Mouse (Mus musculus) intestine, postnatal 0 days (tissue): ENCODE results near the gene Nell2. TPM values are rescaled to one million over a fixed set of nuclear protein-coding genes. Genes with fewer than 3 reads are reported as not detected.
"Not testable (repeated sequence)": the region's sequence is repeated elsewhere in the genome, so short reads cannot be mapped to it uniquely, and the experiment has no call there.

Experiments
- ATAC-seq: fragments of 200-750 bp; cut with Nextera tagmentation; 2 replicates; pipeline ENCODE4 v1.8.0; 2017; ENCODE audit warnings: mild to moderate bottlenecking, moderate TSS enrichment, moderate library complexity
- H3K27ac ChIP-seq: fragments of 300-500 bp; sonication (generic); 2 replicates; pipeline ENCODE4 v1.5.1; 2014; ENCODE audit warnings: mild to moderate bottlenecking, low read depth, low read length, moderate library complexity
- H3K27me3 ChIP-seq: fragments of 300-500 bp; sonication (generic); replicated peaks from 2 replicates; pipeline ENCODE4 v1.6.1; 2014; ENCODE audit warnings: low read length, mixed read lengths; ENCODE audit not compliant: control insufficient read depth, insufficient read depth
- H3K36me3 ChIP-seq: fragments of 300-500 bp; sonication (generic); 2 replicates; pipeline ENCODE4 v1.6.1; 2014; ENCODE audit warnings: mild to moderate bottlenecking, moderate library complexity; ENCODE audit not compliant: control insufficient read depth, insufficient read depth
- H3K4me1 ChIP-seq: fragments of 300-500 bp; sonication (generic); replicated peaks from 2 replicates; pipeline ENCODE4 v1.6.1; 2014; ENCODE audit warnings: antibody characterized with exemption, low read length, mixed read lengths; ENCODE audit not compliant: control insufficient read depth, insufficient read depth
- H3K4me2 ChIP-seq: fragments of 300-500 bp; sonication (generic); replicated peaks from 2 replicates; pipeline ENCODE4 v1.6.1; 2014; ENCODE audit warnings: low read depth, mild to moderate bottlenecking, moderate library complexity
- H3K4me3 ChIP-seq: fragments of 300-500 bp; sonication (generic); 2 replicates; pipeline ENCODE4 v1.5.1; 2014; ENCODE audit warnings: low read depth, low read length
- H3K9ac ChIP-seq: fragments of 300-500 bp; sonication (generic); 2 replicates; pipeline ENCODE4 v1.6.1; 2014; ENCODE audit warnings: mild to moderate bottlenecking, low read depth, low read length
- H3K9me3 ChIP-seq: fragments of 300-500 bp; sonication (generic); 2 replicates; pipeline ENCODE4 v1.6.1; 2016; ENCODE audit warnings: mixed run types; ENCODE audit not compliant: control insufficient read depth
- CTCF ChIP-seq: sonication (generic); IDR thresholded peaks from 2 replicates; pipeline ENCODE4 v1.5.1; 2016; ENCODE audit warnings: low read depth, mild to moderate bottlenecking, control low read depth, antibody characterized with exemption, moderate library complexity
- WGBS: fragments of 180-500 bp; shearing (Covaris S2); extraction: QIAGEN DNeasy Blood & Tissue Kit; methylation state at CpG from one replicate; pipeline ENCODE4 v1.1.7; 2014; 5-methylcytosine and 5-hydroxymethylcytosine counted together
- polyA plus RNA-seq: library from polyadenylated mRNA; unstranded; fragments of >200 nt; fragmentation: Nextera tagmentation; extraction: Ambion mirVana; gene quantifications from 2 replicates; pipeline ENCODE4 v1.2.1, GENCODE M21; 2015

Nell2 gene
- polyA plus RNA-seq, 1 experiment from 2014 or later: 4.9 TPM

DNA sequence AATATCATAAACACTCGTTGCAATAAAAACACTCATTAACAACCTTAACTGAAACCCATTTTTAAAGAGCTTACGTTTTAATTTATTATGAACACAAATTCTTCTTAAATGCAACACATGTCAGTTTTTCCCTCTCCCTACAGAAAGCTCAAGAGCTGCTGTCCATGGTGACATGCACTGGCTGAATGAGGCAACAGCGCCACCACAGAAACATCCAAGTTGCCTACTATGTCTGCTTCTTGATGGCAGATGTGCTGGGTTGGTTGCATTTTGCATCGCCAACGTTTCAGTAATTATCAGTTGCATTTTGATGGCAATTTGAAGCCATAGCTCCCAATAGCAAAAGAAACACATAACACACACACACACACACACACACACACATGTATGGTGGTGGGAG, 2.4 kb downstream of the Nell2 start:
- Histone ChIP-seq H3K4me3 (no peak overlapping the region), H3K4me1 (no peaks in the 10 kb centered on the region), H3K9ac (no peak overlapping the region), H3K4me2 (no peak overlapping the region), H3K36me3 (no peaks in the 10 kb centered on the region), H3K9me3 (no peaks in the 10 kb centered on the region), H3K27me3 (peaks cover 32% of the 10 kb centered on the region), H3K27ac (no peak overlapping the region)
- TF ChIP-seq CTCF: peak; percentile 68
- no peak for ATAC-seq
- WGBS: 9% methylated on average over 5 of the region's 5 CpGs

DNA sequence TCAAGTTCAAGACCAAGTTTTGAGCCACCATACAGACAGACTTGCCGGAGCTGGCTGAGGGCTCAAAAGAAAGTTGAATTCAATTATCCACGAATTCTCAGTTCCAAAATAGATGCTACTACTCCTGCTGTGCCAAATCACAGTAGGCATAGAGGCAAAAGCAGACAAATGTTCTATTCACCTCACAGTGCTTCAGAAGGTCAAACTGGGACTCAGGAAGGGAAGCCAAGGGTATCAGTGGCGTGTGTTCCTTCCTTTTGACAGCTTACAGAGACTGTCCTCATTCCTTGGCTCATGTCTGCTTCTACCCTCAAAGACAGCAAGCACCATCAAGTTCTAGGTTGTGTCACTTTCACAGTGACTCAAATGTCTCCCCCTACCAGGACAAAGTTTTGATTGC, 10.2 kb downstream of the Nell2 start:
- TF ChIP-seq CTCF: no peak
- 71% methylated on average over 3 of the region's 3 CpGs for WGBS
- Histone ChIP-seq H3K4me2 (no peak overlapping the region), H3K9me3 (no peaks in the 10 kb centered on the region), H3K4me3 (no peak overlapping the region), H3K9ac (no peak overlapping the region), H3K4me1 (no peaks in the 10 kb centered on the region), H3K27me3 (no peaks in the 10 kb centered on the region), H3K27ac (no peak overlapping the region), H3K36me3 (no peaks in the 10 kb centered on the region)
- no peak for ATAC-seq

DNA sequence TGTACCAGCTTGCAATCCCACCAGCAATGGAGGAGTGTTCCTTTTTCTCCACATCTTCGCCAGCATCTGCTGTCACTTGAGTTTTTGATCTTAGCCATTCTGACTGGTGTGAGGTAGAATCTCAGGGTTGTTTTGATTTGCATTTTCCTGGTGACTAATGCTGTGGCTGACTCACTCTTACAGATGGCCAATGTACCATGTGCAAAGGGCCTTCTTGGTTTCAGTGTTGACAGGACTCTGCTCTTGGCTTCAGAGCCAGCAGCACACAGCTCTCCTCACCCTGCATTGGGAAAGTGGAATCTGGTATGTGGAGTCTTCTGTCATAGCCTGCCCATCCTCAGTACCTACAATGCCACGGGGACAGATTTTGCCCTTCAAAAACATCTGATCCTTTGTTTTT, 15.1 kb downstream of the Nell2 start:
- WGBS: 77% methylated on average over 2 of the region's 2 CpGs
- H3K27ac ChIP-seq, H3K4me1 ChIP-seq, ATAC-seq, H3K4me3 ChIP-seq, H3K9me3 ChIP-seq, H3K4me2 ChIP-seq, H3K36me3 ChIP-seq, H3K9ac ChIP-seq, H3K27me3 ChIP-seq: not testable (repeated sequence)

DNA sequence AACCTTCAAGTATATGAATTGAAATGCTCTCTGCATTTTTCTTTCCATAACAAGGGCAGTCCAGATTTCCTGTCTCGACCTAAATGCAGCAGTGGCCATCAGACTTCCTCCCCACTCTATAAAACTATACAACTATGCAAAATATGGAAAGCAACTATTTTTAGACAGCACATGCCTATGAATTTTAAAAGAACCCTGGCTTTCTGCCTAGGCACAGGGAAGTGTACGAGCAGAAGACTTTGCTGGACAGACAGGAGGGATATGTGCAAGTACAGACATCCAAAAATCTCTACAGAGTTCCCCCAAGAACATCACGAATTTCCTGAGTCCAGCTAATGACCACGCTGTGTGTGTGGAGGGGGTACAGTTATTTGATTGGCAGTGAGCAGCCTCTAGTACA, 32.7 kb downstream of the Nell2 start:
- H3K9ac ChIP-seq: no peak overlapping the region
- no peak overlapping the region for H3K27ac ChIP-seq
- 65% methylated on average over 4 of the region's 4 CpGs for WGBS
- H3K36me3 ChIP-seq: no peaks in the 10 kb centered on the region
- ATAC-seq: no peak
- H3K4me2 ChIP-seq: no peak overlapping the region
- no peaks in the 10 kb centered on the region for H3K27me3 ChIP-seq
- no peak for TF ChIP-seq CTCF
- H3K4me3 ChIP-seq: no peak overlapping the region
- no peaks in the 10 kb centered on the region for H3K9me3 ChIP-seq
- no peaks in the 10 kb centered on the region for H3K4me1 ChIP-seq

DNA sequence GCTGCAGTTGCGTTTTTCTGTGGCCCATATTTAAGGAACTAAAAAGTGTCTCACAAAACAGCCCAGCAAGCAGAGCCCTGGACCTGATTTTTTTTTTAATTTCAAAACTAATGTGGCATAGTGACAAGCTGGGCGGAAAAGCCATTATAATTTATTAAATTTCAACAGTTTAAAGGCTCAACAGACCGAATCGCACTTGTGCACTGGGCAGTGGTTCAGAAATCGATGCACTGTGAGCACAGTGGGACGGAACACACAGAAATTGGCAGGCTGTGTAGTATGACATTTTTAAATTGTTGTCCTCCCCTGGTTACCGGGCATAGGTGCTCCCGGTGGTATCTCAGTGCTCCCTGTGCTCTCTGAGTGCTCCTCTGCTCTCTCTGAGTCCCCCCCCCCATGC, 33.2 kb downstream of the Nell2 start:
- H3K36me3 ChIP-seq: no peaks in the 10 kb centered on the region
- H3K9ac ChIP-seq: no peak overlapping the region
- ATAC-seq: no peak
- H3K4me2 ChIP-seq: no peak overlapping the region
- no peaks in the 10 kb centered on the region for H3K27me3 ChIP-seq
- H3K27ac ChIP-seq: no peak overlapping the region
- no peaks in the 10 kb centered on the region for H3K4me1 ChIP-seq
- no peak overlapping the region for H3K4me3 ChIP-seq
- TF ChIP-seq CTCF: no peak
- no peaks in the 10 kb centered on the region for H3K9me3 ChIP-seq
- 84% methylated on average over 8 of the region's 8 CpGs for WGBS

DNA sequence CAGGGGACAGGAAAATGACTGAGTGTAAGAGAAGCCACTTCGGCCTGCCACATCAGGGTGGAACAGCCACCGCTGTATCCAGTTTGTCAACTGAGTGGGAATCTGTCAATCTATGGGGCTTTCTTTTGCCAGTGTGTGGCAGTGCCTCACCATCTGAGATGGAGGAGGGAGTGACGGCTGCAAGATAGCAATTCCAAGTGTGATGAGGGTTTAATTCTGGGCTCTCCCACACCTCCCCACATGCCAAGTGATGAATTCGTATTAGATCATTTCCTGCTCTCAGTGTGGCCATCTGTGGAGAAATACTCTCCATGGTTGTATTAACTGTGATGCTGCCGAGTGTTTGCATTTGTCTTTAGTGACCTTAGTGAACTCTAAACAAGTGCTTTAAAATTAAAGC, 36.2 kb downstream of the Nell2 start:
- Histone ChIP-seq H3K27ac (no peak overlapping the region), H3K36me3 (no peaks in the 10 kb centered on the region), H3K9me3 (no peaks in the 10 kb centered on the region), H3K4me2 (no peak overlapping the region), H3K9ac (no peak overlapping the region), H3K4me1 (no peaks in the 10 kb centered on the region), H3K4me3 (no peak overlapping the region), H3K27me3 (no peaks in the 10 kb centered on the region)
- no peak for TF ChIP-seq CTCF
- 66% methylated on average over 5 of the region's 5 CpGs for WGBS
- no peak for ATAC-seq

DNA sequence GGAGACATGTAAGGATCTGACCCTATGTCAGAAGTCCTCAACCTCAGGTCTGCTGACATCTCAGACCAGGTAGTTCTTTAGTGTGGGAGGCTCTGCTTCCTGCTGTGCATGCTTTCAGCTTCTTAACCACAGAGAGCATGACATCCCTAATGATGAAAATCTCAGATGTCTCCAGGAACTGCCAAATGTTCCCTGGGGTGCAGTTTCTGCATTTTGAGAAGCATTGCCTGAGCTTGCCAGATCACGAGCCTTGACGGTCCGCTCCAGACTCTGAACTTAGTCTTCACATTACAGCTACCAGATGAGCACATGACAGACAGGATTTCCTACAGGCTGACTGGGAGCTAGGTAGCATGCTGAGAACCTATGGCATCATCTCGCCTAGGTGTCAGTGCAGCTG, 39.2 kb downstream of the Nell2 start:
- Histone ChIP-seq H3K4me2 (no peak overlapping the region), H3K9ac (no peak overlapping the region), H3K4me3 (no peak overlapping the region), H3K9me3 (no peaks in the 10 kb centered on the region), H3K36me3 (no peaks in the 10 kb centered on the region), H3K4me1 (no peaks in the 10 kb centered on the region), H3K27me3 (no peaks in the 10 kb centered on the region), H3K27ac (no peak overlapping the region)
- no peak for ATAC-seq
- TF ChIP-seq CTCF: no peak
- WGBS: 74% methylated on average over 4 of the region's 4 CpGs
